Mouse (Mus musculus) CD4-positive, CD25-positive, alpha-beta regulatory T cell (primary cell): Measurements from ENCODE around the gene Apof. TPM values are rescaled to one million over a fixed set of nuclear protein-coding genes. Genes with fewer than 3 reads are reported as not detected.

ENCODE experiments used
- polyA plus RNA-seq: library from polyadenylated mRNA; unstranded; fragments of 100-300 nt; shearing (Covaris generic); gene quantifications from one replicate; pipeline ENCODE4 v1.2.1, GENCODE M21; 2017

Apof gene
- not detected for polyA plus RNA-seq

DNA sequence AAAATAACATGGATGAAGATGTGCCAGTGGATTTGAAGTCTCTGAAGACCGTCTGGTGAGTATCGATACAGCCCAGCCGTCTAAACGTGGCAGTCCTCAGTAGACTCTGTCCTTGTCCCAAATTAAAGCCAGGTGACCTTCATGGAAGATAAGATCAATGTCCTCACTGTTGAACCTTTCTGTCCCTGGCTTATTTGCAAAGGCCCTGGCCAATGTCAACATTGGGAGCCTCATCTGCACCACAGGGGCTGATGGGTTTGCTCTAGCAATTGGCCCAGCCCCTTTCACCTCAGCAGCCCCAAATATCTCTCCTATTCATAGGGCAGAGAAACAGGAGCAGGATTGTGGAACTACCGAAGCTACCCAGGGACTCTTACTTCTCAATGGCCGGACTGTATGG is at the start of gene Apof:
Gene Apof (plus strand): TSS at position 301 of the 400 bp plus-strand sequence.

DNA sequence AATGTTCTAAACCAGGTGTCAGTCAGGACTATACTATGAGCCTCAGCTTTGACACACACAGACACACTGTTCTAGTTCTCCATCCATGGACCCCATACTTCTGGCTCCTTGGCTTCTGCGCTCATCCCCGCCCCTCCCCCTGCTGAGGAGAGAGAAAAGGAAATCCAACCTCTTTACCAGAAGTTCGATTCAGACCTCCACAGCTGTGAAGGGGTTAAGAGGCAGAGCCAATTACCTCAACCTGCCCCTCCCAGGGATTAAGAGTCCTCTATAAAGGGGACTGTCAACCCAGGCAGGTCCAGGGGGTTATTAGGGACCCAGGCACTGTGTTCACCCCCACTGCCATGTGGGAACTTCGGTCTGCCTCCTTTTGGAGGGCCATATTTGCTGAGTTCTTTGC is 42.9 kb upstream of the Apof start, which contains the start of gene Mip:
Gene Mip (plus strand): TSS at position 301 of the 400 bp plus-strand sequence.

GRCm38 (mm10) chr10:128231697-128232419 is 36.6 kb upstream of the Apof start, which contains the start of gene Timeless:
Timeless (plus strand) TSS chr10:128232065.

DNA sequence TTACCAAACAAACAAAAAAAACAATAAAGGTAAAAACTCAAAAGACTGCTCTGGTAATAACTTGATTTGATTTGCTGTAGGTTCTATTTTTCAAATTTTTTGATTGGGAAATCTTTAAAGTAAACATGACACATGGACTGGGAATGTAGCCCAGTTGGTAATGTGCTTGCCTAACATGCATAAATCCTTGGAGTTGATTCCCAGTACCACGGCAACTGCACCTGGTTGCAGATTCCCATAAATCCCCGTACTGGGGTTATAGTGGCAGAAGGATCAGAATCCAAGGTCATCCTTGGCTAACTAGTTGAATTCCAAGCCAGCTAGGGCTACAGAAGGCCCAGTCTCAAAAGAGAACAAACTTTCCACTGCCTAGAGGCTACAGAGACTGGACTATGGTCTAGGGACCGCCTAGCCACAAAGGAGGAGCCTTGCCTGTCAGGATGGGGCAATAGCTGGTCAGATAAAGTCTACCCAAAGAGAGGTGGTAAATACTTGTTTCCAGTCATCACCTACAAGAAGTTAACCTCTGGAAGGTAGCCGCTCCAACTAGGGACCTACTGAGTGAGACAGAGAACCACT is 14.7 kb upstream of the Apof start, which contains the start of gene Apon:
Gene Apon (plus strand): TSS at position 420 of the 579 bp plus-strand sequence.

GRCm38 (mm10) chr10:128270287-128270841 is 1.9 kb downstream of the Apof start, which contains the start of gene Stat2:
Stat2 (plus strand) TSS chr10:128270559.

DNA sequence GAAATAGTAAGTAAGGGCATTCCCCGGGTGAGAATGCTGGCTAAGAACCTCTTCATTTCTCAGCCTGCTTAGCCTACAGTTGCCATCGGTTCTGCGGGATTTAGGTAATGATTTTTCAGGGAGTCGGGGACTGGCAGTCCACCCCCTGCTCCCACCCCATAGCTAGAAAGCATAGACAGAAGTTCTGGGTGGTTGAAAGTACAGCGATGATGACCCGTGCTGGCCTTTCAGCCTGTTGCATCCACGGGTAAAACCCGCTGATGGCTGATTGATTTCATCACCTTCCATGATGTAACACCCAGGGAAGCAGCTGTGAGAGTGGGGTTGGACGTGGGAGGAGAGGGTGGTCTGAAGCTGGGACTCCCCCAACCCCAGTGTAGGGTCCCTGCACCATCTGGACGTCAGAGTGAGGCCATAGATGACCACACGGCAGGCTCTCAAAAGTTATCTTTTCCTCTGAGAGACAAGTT is 30.3 kb downstream of the Apof start, which contains the start of gene Il23a:
Gene Il23a (minus strand): TSS at position 51 of the 470 bp plus-strand sequence.

GRCm38 (mm10) chr10:128303126-128304021 is 34.9 kb downstream of the Apof start, which contains the start of gene Pan2:
Pan2 (plus strand) TSS chr10:128303335.

Other genes starting within 250 kb of the Apof start
- 553 TPM for gene Naca, start 233.1 kb upstream of the Apof start, polyA plus RNA-seq
- 129 TPM for gene Ptges3, start 209.7 kb upstream of the Apof start, polyA plus RNA-seq
- 1,208 TPM for gene Atp5b, start 185.4 kb upstream of the Apof start, polyA plus RNA-seq
- 73.2 TPM for gene Baz2a, start 177.1 kb upstream of the Apof start, polyA plus RNA-seq
- gene Rbms2, start 88.4 kb upstream of the Apof start, polyA plus RNA-seq = 29.8 TPM
- gene Gls2, start 74.2 kb upstream of the Apof start, polyA plus RNA-seq = 0.59 TPM
- gene Spryd4, start 56.9 kb upstream of the Apof start, polyA plus RNA-seq = 15.2 TPM
- gene Mip, start 42.8 kb upstream of the Apof start, polyA plus RNA-seq = not detected
- 26.8 TPM for gene Timeless, start 36.6 kb upstream of the Apof start, polyA plus RNA-seq
- 0.17 TPM for gene Apon, start 14.6 kb upstream of the Apof start, polyA plus RNA-seq
- gene Stat2, start 1.9 kb downstream of the Apof start, polyA plus RNA-seq = 78.3 TPM
- not detected for gene Il23a, start 30.1 kb downstream of the Apof start, polyA plus RNA-seq
- 45.7 TPM for gene Pan2, start 34.7 kb downstream of the Apof start, polyA plus RNA-seq
- gene Cnpy2, start 53.8 kb downstream of the Apof start, polyA plus RNA-seq = 121 TPM
- gene Cs, start 69.1 kb downstream of the Apof start, polyA plus RNA-seq = 164 TPM
- 35.0 TPM for gene Coq10a, start 100.3 kb downstream of the Apof start, polyA plus RNA-seq
- gene Ankrd52, start 108.4 kb downstream of the Apof start, polyA plus RNA-seq = 7.0 TPM
- 0.32 TPM for gene Slc39a5, start 132.6 kb downstream of the Apof start, polyA plus RNA-seq
- 104 TPM for gene Nabp2, start 142.8 kb downstream of the Apof start, polyA plus RNA-seq
- 39.7 TPM for gene Rnf41, start 143.0 kb downstream of the Apof start, polyA plus RNA-seq
- 127 TPM for gene Smarcc2, start 190.6 kb downstream of the Apof start, polyA plus RNA-seq
- 1,369 TPM for gene Myl6, start 225.5 kb downstream of the Apof start, polyA plus RNA-seq
- gene Myl6b, start 230.0 kb downstream of the Apof start, polyA plus RNA-seq = 3.9 TPM